In the genomic region with DNA sequence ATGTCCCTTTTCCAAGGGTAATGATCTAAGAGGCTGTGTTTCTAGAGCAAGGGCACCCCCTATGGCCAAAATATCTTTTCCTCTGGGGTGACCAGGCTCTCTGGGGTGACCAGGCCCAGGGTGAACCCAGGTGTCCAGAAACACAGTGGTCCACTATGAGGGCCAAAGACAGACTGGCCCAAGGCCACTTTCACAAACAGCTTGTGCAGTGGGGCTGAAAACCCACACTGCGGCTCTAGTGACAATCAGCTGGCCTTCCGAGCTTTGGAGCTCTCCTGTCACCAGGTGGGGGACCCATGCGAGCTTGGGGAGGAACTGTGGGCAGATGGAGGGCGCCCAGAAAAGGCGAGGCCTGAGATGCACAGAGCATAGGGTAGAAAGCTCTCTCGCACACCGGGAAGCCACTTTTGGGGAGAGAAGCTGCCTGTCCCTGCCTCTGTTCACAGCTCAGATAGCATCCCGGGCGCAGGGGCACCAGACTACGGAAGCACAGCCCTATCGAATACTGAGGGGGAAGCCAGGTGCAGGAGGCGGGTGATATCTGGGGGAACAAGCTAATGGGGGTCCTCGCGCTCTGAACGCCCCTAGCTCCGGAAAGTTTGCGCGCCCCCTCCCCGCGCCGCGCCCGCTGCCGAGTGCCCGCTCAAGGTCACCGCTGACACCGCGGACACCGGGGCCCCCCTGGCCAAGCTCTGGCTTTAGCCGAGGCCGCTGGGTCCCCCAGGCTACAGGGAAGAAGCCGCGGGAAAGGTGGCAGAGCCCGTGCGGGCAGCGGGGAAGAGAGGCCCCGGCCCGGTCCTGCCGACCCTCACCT, we compare ENCODE assay signal across 8 mouse cellular contexts. TPM values are rescaled to one million over a fixed set of nuclear protein-coding genes. Genes with fewer than 3 reads are reported as not detected.
A peak's percentile ranks its signal among the peaks of the same experiment; 100 is the strongest.
DNase-seq lines count a peak whose midpoint lies in the region; ATAC-seq and TF ChIP-seq lines count a peak whose summit lies in the region.

No protein-coding gene starts in this region.

- intact Hi-C loops in left cerebral cortex, postnatal 25 days (cut with DNase I): no loop called here

- 1% methylated on average over 36 of the region's 39 CpGs for WGBS in hindbrain, embryonic 14.5 days
- WGBS in olfactory bulb, adult 2 months: under 1% methylated on average over 39 of the region's 39 CpGs

- DNase-seq in right cerebral cortex, adult 18-20 months: peak; percentile 61
- DNase-seq in right cerebral cortex, postnatal 36 days (ENCODE audit: low spot score in 2 of 2): no peak
- peak; percentile 45 for DNase-seq in embryo, embryonic 10.5 days (ENCODE audit: low spot score)
- peak; percentile 54 for DNase-seq in hindbrain, embryonic 14.5 days (ENCODE audit: low spot score)
- peak; percentile 55 to 60 for DNase-seq in left cerebral cortex, postnatal 25 days (ENCODE audit: low spot score in 2 of 2)
- no peak for DNase-seq in MN1 (ENCODE audit: low spot score)

- no peak for TF ChIP-seq CTCF in olfactory bulb, adult 2 months (IDR thresholded peaks at IDR 0.05; ENCODE audit: insufficient read depth, low read depth, low read length)

- no peaks in the 10 kb centered on the region for H3K4me1 ChIP-seq in hindbrain, embryonic 14.5 days (replicated peaks; ENCODE audit: control insufficient read depth, insufficient read depth, low read length)
- peaks cover 30% of the 10 kb centered on the region for H3K4me1 ChIP-seq in olfactory bulb, adult 2 months (ENCODE audit: control insufficient read depth, insufficient read depth, low read length)

- no peak for ATAC-seq in hindbrain, embryonic 14.5 days (ENCODE audit: low FRiP score)
- no peak for ATAC-seq in CD4-positive, CD25-positive, alpha-beta regulatory T cell, adult 4 months

- H3K4me2 ChIP-seq in hindbrain, embryonic 14.5 days (replicated peaks): peak overlapping the region; percentile 93

- H3K4me3 ChIP-seq in hindbrain, embryonic 14.5 days (replicated peaks; ENCODE audit: low read length): peak overlapping the region; percentile 63
- H3K4me3 ChIP-seq in olfactory bulb, adult 2 months (ENCODE audit: insufficient read depth, low read depth, low read length): peak overlapping the region; percentile 76

- H3K9me3 ChIP-seq in hindbrain, embryonic 14.5 days (ENCODE audit: control insufficient read depth, low read length): no peaks in the 10 kb centered on the region

- H3K27me3 ChIP-seq in hindbrain, embryonic 14.5 days (ENCODE audit: control insufficient read depth, insufficient read depth, low read length): peaks cover 13% of the 10 kb centered on the region

- H3K9ac ChIP-seq in hindbrain, embryonic 14.5 days: peak overlapping the region; percentile 70

- H3K27ac ChIP-seq in hindbrain, embryonic 14.5 days: no peak overlapping the region
- H3K27ac ChIP-seq in olfactory bulb, adult 2 months (ENCODE audit: insufficient read depth, low read depth, low read length): peak overlapping the region; percentile 92

- H3K36me3 ChIP-seq in hindbrain, embryonic 14.5 days (replicated peaks; ENCODE audit: control insufficient read depth, insufficient read depth): no peaks in the 10 kb centered on the region

- TF ChIP-seq POLR2A in olfactory bulb, adult 2 months (IDR thresholded peaks at IDR 0.05; ENCODE audit: insufficient read depth, low read depth, low read length): no peak

RNA-seq across cellular contexts. Expression of a gene that starts 1.1 kb away (rescaled TPM):
- polyA plus RNA-seq in hindbrain, embryonic 14.5 days (2014; fragmentation: Nextera tagmentation; extraction: Ambion mirVana): 34.2 and 39.0 TPM in 2 replicates
- 100 to 1,000 TPM; 695 to 754 TPM for total RNA-seq in left cerebral cortex, postnatal 25 days (2021)
- 95.7 and 105 TPM in 2 replicates for polyA plus RNA-seq in olfactory bulb, adult 2 months (2012; ENCODE audit: insufficient read depth, insufficient read length, low replicate concordance, missing spikeins)
- under 1 TPM in 1 of 2 experiments, not detected in 1; 0.14 TPM for polyA plus RNA-seq in CD4-positive, CD25-positive, alpha-beta regulatory T cell, adult 4 months (2017; shearing (Covaris generic))

Comparison
In these comparisons a context has a peak if more than half of its experiments do, and no peak if none do; other contexts are left out.
1. DNase-seq: peak in right cerebral cortex, adult 18-20 months (single experiment), embryo, embryonic 10.5 days (single experiment), hindbrain, embryonic 14.5 days (single experiment) and left cerebral cortex, postnatal 25 days (2 of 2); none in right cerebral cortex, postnatal 36 days (0 of 2) and MN1 (single experiment).
2. RNA of a gene that starts 1.1 kb away (polyA plus RNA-seq): 95.7 to 105 TPM in olfactory bulb, adult 2 months and 34.2 to 39.0 TPM in hindbrain, embryonic 14.5 days; 0.14 TPM in CD4-positive, CD25-positive, alpha-beta regulatory T cell, adult 4 months; every median in the first group is over 10 times any median in the second.